Mouse (Mus musculus) large intestine, adult 2 months (tissue): ENCODE measurements at regions not wholly inside any gene's neighbourhood (a gene's known extent, or its start where the extent isn't known, plus 50 kb on each side); places are given as distances from the start of the nearest gene placed in this dataset.

Experiments used
- DNase-seq: peaks from one replicate; pipeline ENCODE4 v3.0.0-alpha.2; 2012; ENCODE audit warnings: low read depth, low spot score
- WGBS: fragments of 180-500 bp; shearing (Covaris S2); methylation state at CpG from one replicate; pipeline ENCODE4 v1.1.7; 2018; 5-methylcytosine and 5-hydroxymethylcytosine counted together

DNA sequence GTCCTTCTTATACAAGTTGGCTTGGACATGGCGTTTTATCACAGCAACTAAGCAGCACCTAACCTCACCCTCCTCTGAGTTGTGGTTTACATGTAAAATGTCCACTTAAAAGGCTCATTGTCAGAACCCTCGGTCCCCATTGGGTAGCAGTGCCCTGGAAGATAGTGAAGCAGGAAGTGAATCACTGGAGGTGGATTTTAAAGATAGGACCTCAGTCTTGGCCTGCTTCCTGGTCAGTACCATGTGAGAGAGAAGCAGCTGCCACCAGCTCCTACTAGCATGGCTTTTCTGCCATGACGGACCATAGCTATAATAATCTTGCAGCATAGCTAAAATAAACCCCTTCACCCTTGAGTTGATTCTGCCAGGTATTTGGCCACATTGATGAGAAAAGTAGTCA is 68.1 kb upstream of the Cadm1 start:
- 78% methylated on average over 3 of the region's 3 CpGs for WGBS
- DNase-seq = no peak

DNA sequence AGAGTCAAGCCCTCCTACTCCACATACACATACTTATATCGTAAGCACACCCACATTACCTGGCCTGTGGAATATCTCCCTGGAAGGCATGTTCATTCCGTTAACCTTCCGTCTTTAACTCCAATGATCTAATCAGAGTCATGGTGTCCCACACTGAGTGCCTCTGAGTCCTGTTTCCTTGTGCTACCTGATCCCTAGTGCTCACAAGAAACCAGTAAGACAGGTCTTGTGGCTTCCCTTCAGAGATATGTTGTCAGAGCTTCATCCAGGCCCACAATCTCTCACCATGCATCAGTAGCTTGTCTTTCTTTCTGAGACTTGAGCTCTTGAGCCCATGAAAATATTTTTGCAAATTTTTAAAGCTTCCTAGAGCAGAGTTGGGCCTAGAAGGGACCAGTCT is 63.2 kb upstream of the Cadm1 start:
- DNase-seq = no peak
- WGBS = 92% methylated on average over 3 of the region's 3 CpGs

DNA sequence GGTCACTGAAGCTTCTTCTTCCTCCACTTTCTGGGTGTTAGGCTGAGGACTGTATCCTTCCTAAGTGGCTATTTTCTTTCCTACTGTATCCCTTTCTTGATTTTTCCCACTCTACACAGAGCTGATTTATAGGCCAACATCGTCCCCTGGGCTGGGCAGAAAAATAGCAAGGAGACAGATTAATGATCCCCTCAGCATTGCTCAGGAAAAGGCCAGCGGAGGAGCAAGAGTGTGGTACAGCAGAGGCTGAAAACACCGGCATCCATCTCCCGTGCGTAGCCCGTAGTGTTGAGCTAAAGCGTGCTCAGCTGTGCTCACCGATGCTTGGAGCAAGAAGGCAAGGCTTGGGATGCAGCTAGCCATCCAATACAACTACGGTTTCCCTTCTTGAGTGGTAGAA is 62.2 kb upstream of the Cadm1 start:
- DNase-seq = no peak
- WGBS = 86% methylated on average over 9 of the region's 9 CpGs

DNA sequence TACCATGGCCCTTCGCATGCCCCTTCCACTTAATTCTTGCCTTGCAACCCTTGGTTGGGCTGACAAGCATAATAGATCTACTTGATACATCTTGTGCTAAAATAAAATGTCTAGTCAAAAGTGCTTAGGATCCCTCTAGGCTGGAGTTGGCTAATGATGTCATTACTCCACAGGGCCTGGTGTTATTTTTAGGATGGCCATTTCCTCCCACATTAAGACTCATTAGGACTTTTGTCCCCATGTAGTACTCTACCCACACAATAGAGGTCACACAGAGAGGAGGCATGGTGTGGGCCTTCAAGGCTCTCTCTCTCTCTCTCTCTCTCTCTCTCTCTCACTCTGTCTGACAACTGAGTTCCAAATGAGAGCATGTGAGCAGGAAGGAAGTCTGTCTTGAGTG is 60.4 kb upstream of the Cadm1 start:
- DNase-seq = no peak
- WGBS = 94% methylated on average over 1 of the region's 1 CpGs

DNA sequence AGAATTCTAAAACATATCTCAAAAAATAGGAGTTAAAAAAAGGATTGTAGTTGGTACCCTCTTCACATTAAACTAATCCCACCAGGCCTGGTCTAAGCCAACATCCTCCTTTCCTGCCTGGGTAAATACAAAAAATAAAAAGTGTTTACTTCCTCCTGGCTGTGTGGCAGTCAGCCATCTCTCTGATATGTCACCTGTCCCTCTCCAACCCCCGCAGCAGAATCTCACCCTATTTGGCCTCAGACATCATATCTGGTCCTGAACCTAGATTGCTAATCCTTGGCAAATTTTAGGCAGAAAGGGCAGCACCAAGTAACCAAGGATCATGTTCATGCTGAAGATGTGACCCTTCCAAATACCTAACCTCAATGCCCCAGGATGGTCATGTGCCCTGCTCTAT is 59.2 kb upstream of the Cadm1 start:
- 44% methylated on average over 1 of the region's 1 CpGs for WGBS
- DNase-seq = no peak

DNA sequence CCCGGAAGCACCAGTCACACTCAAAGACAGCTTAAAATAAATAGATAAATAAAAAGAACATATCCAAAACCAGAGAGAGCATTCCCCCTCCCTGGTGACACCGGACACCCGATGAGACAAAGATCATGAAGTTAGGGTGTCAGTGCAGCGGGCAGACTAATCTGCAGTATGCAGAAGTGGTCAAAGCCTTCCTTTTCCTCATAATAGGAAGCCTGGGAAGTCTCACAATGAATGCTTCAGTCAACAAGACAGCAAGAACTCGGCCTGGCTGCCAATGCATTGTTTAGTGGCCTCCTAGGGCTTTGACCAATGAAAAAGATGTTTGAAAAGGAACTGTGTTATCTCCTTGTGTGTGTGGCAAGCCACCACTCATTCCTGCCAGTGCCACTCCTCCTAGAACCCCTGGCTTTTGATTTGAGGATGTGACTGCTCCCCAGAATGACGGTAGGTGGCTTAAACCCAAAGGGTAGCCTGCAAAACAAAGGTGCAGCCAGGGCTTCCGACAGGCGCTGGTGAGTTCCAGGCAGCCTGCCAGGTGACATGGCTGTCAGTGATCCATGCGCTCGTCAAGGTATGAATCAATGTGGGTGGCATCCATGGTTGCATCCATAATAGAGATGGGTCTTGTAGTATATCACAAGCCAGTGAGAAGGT is 58.1 kb upstream of the Cadm1 start:
- no peak for DNase-seq
- 40% methylated on average over 10 of the region's 10 CpGs for WGBS

DNA sequence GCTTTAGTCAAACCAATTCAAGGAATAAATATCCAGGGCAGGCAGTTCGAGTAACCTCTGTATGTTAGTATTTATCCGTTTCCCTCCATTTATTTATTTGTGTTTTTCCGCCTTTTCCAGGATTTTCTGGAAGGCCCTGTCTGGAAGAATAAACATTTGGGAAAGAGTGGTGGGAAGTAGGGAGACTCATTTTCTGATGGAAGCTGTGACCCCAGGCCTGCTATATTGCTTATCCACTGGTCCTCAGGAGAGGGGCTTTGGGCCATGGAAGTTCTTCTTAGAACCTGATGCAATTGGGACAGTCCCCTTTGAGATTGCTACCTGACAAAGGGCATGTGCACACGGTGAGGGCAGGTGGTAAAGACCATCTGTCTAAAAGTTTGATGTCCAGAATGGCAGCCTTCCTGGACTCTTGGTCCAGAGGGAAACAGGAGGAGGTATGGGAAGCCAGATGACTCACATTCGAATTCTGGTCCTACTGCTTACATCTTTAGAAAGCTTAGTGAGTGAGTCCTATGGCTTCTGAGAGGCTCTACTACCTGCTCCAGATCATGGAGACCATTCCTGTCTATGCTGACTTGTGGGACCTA is 56.1 kb upstream of the Cadm1 start:
- no peak for DNase-seq
- 82% methylated on average over 5 of the region's 5 CpGs for WGBS

DNA sequence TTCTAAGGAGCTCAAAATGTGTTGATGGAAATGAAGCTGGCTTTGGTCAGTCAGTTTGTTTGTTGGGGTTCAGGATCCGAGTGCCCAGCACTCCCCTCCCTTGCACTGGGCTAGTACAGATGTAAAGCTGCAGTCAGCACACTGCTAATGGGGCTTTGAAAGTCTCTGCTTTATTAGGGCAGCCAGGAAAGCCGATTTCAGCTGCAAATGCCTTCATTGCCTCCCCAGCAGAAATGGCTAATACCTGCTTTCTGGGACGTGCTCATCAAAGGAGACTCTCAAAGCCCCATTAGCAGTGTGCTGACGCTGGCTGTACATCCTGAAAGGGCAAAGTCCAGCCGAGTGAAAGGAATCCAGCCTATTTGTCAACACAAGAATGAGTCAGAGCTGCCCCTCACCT is 55.2 kb upstream of the Cadm1 start:
- whole genome bisulfite sequencing = 21% methylated on average over 5 of the region's 5 CpGs
- no peak for DNase-seq

DNA sequence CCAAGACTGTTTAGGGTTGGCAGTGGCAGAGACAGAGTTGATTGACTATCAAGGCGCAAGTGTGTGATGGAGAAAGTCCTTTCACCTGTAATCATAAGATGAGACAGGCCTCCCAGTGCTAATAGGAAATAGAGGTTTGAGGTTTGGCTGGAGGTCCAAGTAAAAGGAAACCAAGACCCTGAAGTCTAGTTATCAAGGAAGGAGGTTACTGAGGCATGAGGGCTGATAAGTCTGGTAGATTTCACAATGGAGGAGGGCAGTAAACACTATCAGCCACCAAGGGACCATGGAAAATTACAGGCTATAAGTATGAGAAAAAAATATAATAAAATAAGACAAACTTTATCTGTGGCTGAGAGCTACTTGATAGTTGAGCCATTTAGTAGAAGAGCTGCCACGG is 52.1 kb upstream of the Cadm1 start:
- 79% methylated on average over 2 of the region's 2 CpGs for WGBS

More for the DNA sequence above, 52.1 kb upstream of the Cadm1 start:
- no peak for DNase-seq
